Mouse (Mus musculus): ENCODE results near the gene Gm26566. TPM values are rescaled to one million over a fixed set of nuclear protein-coding genes. Genes with fewer than 3 reads are reported as not detected.
"Not testable (repeated sequence)": the region's sequence is repeated elsewhere in the genome, so short reads cannot be mapped to it uniquely, and the experiment has no call there.

The Gm26566 gene
- polyA plus RNA-seq, 1 experiment from 2014 or later, result 0.20 TPM

DNA sequence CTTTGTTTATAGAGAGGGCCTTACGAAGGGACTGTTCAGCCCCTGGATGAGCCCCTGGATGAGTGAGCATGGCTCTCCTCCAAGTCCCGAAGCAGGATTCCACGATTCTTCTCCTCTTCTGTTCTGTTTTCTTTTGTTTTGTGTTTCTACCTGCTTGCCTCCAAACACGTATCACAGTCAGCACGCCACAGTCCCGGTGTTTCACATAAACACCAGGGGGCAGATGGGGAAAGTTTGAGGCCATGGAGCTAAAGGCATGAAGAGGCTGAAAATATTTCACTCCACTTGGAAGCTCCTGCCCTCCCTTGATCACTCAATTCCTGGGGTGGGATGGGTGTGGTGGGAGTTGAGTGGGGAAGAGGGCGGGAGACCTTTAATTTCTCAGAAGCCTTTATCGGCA, 40.2 kb downstream of the Gm26566 start:
- H3K4me3 ChIP-seq (replicated peaks); H3K9ac ChIP-seq; H3K9me3 ChIP-seq (replicated peaks); H3K27me3 ChIP-seq; H3K4me1 ChIP-seq (replicated peaks); ATAC-seq (ENCODE audit: insufficient read depth); H3K4me2 ChIP-seq; H3K36me3 ChIP-seq (replicated peaks); H3K27ac ChIP-seq (replicated peaks): not testable (repeated sequence)
- 50% methylated on average over 6 of the region's 8 CpGs for WGBS (ENCODE audit: insufficient replicate concordance)

DNA sequence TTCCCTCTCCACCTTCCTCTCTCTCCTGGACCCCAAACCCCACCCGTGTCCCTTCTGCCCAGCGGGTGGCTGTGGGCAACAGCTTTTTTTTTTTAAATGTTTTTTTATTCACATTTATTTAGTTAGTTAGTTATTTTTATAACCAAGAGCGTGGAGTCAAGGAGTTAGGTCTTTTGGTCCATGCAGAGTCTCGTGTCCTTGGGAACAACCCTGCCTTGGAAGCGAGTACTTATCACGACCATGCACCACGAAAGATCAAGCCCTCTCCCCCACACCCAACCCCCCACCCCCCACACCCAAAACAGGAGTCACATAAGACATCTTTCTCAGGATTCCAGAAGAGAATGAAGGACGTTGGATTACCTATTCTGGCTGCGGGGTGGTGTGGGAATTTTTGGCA, 40.7 kb downstream of the Gm26566 start:
- H3K27ac ChIP-seq (replicated peaks); H3K4me3 ChIP-seq (replicated peaks); H3K9me3 ChIP-seq (replicated peaks); H3K27me3 ChIP-seq; H3K9ac ChIP-seq; H3K4me2 ChIP-seq; ATAC-seq (ENCODE audit: insufficient read depth); H3K36me3 ChIP-seq (replicated peaks); H3K4me1 ChIP-seq (replicated peaks): not testable (repeated sequence)
- WGBS (ENCODE audit: insufficient replicate concordance), result 33% methylated on average over 9 of the region's 9 CpGs

DNA sequence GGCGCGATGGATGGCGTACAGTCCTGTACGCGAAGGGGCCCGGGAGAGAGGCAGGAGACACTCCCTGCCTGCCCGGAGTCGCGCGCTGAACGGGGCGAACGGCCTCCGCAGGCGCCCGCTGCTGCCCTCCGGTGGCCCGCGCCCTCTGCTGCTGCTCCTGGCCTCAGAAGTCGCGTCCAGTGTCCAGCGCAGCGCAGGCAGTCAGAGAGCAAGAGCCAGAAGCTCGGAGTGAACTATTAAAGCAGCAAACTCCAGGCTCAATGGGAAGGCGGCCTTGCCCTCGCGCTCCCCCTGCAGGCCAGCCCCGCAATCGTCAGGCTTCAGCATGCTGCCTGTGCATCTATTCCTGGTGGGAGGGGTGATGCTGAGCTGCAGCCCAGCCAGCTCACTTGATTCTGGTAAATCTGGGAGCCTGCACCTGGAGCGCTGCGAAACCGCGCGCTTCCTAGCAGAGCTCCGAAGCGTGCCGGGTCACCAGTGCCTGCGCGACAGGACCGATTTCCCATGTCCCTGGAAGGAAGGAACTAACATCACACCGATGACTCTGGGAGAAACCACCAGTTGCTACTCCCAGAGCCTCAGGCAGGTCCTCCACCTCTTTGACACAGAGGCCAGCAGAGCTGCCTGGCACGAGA, 41.9 kb downstream of the Gm26566 start:
- Histone ChIP-seq H3K4me3 (replicated peaks) (peak overlapping the region; percentile 48), H3K4me2 (peak overlapping the region; percentile 65)
- not testable (repeated sequence) for H3K36me3 ChIP-seq (replicated peaks); H3K9me3 ChIP-seq (replicated peaks); H3K4me1 ChIP-seq (replicated peaks); H3K27me3 ChIP-seq; ATAC-seq (ENCODE audit: insufficient read depth); H3K9ac ChIP-seq; H3K27ac ChIP-seq (replicated peaks)
- 2% methylated on average over 38 of the region's 42 CpGs for WGBS (ENCODE audit: insufficient replicate concordance)

Other genes starting within 250 kb of the Gm26566 start
- gene Ifnb1, start 199.0 kb upstream of the Gm26566 start, polyA plus RNA-seq (2015; fragmentation: Nextera tagmentation; extraction: Ambion mirVana), result not detected in 2 replicates
- not detected in 2 replicates for gene Ifna15, start 163.6 kb upstream of the Gm26566 start, polyA plus RNA-seq (2015; fragmentation: Nextera tagmentation; extraction: Ambion mirVana)
- gene Ifna14, start 150.0 kb upstream of the Gm26566 start, polyA plus RNA-seq (2015; fragmentation: Nextera tagmentation; extraction: Ambion mirVana), result not detected in 2 replicates
- gene Ifna9, start 129.4 kb upstream of the Gm26566 start, polyA plus RNA-seq (2015; fragmentation: Nextera tagmentation; extraction: Ambion mirVana), result not detected in 2 replicates
- gene Ifna12, start 118.4 kb upstream of the Gm26566 start, polyA plus RNA-seq (2015; fragmentation: Nextera tagmentation; extraction: Ambion mirVana), result not detected in 2 replicates
- not detected in 2 replicates for gene C87499, start 87.4 kb upstream of the Gm26566 start, polyA plus RNA-seq (2015; fragmentation: Nextera tagmentation; extraction: Ambion mirVana)
- not detected in 2 replicates for gene Ifna13, start 77.3 kb upstream of the Gm26566 start, polyA plus RNA-seq (2015; fragmentation: Nextera tagmentation; extraction: Ambion mirVana)
- gene Ifna16, start 44.9 kb upstream of the Gm26566 start, polyA plus RNA-seq (2015; fragmentation: Nextera tagmentation; extraction: Ambion mirVana), result not detected in 2 replicates
- gene Ifna2, start 37.9 kb upstream of the Gm26566 start, polyA plus RNA-seq (2015; fragmentation: Nextera tagmentation; extraction: Ambion mirVana), result not detected in 2 replicates
- gene Ifnab, start 30.4 kb upstream of the Gm26566 start, polyA plus RNA-seq (2015; fragmentation: Nextera tagmentation; extraction: Ambion mirVana), result not detected in 2 replicates
- 22.3 and 22.6 TPM in 2 replicates for gene Klhl9, start 660 bp downstream of the Gm26566 start, polyA plus RNA-seq (2015; fragmentation: Nextera tagmentation; extraction: Ambion mirVana)
- gene Gm13271, start 33.1 kb downstream of the Gm26566 start, polyA plus RNA-seq (2015; fragmentation: Nextera tagmentation; extraction: Ambion mirVana), result not detected in 2 replicates
- gene Gm13283, start 38.3 kb downstream of the Gm26566 start, polyA plus RNA-seq (2015; fragmentation: Nextera tagmentation; extraction: Ambion mirVana), result not detected in 2 replicates
- gene Gm13290, start 52.0 kb downstream of the Gm26566 start, polyA plus RNA-seq (2015; fragmentation: Nextera tagmentation; extraction: Ambion mirVana), result not detected in 2 replicates
- not detected in 2 replicates for gene Gm13289, start 55.1 kb downstream of the Gm26566 start, polyA plus RNA-seq (2015; fragmentation: Nextera tagmentation; extraction: Ambion mirVana)
- not detected in 2 replicates for gene Gm13272, start 58.0 kb downstream of the Gm26566 start, polyA plus RNA-seq (2015; fragmentation: Nextera tagmentation; extraction: Ambion mirVana)
- not detected in 2 replicates for gene Ifnz, start 60.3 kb downstream of the Gm26566 start, polyA plus RNA-seq (2015; fragmentation: Nextera tagmentation; extraction: Ambion mirVana)
- not detected in 2 replicates for gene Gm13276, start 63.9 kb downstream of the Gm26566 start, polyA plus RNA-seq (2015; fragmentation: Nextera tagmentation; extraction: Ambion mirVana)
- gene Gm13277, start 66.8 kb downstream of the Gm26566 start, polyA plus RNA-seq (2015; fragmentation: Nextera tagmentation; extraction: Ambion mirVana), result not detected in 2 replicates
- not detected in 2 replicates for gene Gm13278, start 69.7 kb downstream of the Gm26566 start, polyA plus RNA-seq (2015; fragmentation: Nextera tagmentation; extraction: Ambion mirVana)
- gene Gm13275, start 72.7 kb downstream of the Gm26566 start, polyA plus RNA-seq (2015; fragmentation: Nextera tagmentation; extraction: Ambion mirVana), result not detected in 2 replicates
- gene Gm13279, start 75.6 kb downstream of the Gm26566 start, polyA plus RNA-seq (2015; fragmentation: Nextera tagmentation; extraction: Ambion mirVana), result not detected in 2 replicates
- gene Gm13285, start 77.9 kb downstream of the Gm26566 start, polyA plus RNA-seq (2015; fragmentation: Nextera tagmentation; extraction: Ambion mirVana), result 0.20 TPM in 1 of 2 replicates, not detected in the other
- gene Gm13287, start 81.4 kb downstream of the Gm26566 start, polyA plus RNA-seq (2015; fragmentation: Nextera tagmentation; extraction: Ambion mirVana), result not detected in 2 replicates
- gene Gm13288, start 83.7 kb downstream of the Gm26566 start, polyA plus RNA-seq (2015; fragmentation: Nextera tagmentation; extraction: Ambion mirVana), result not detected in 2 replicates
- gene Ifna7, start 94.4 kb downstream of the Gm26566 start, polyA plus RNA-seq (2015; fragmentation: Nextera tagmentation; extraction: Ambion mirVana), result not detected in 2 replicates
- not detected in 2 replicates for gene Ifna11, start 98.2 kb downstream of the Gm26566 start, polyA plus RNA-seq (2015; fragmentation: Nextera tagmentation; extraction: Ambion mirVana)
- not detected in 2 replicates for gene Ifna6, start 105.6 kb downstream of the Gm26566 start, polyA plus RNA-seq (2015; fragmentation: Nextera tagmentation; extraction: Ambion mirVana)
- not detected in 2 replicates for gene Ifna5, start 113.7 kb downstream of the Gm26566 start, polyA plus RNA-seq (2015; fragmentation: Nextera tagmentation; extraction: Ambion mirVana)
- gene Ifna4, start 120.1 kb downstream of the Gm26566 start, polyA plus RNA-seq (2015; fragmentation: Nextera tagmentation; extraction: Ambion mirVana), result not detected in 2 replicates
- not detected in 2 replicates for gene Ifna1, start 128.3 kb downstream of the Gm26566 start, polyA plus RNA-seq (2015; fragmentation: Nextera tagmentation; extraction: Ambion mirVana)
- gene Ifne, start 158.4 kb downstream of the Gm26566 start, polyA plus RNA-seq (2015; fragmentation: Nextera tagmentation; extraction: Ambion mirVana), result not detected in 2 replicates